Mouse (Mus musculus): Measurements from ENCODE around the gene Nup210l. TPM values are rescaled to one million over a fixed set of nuclear protein-coding genes. Genes with fewer than 3 reads are reported as not detected.

Gene Nup210l
- polyA plus RNA-seq, 1 experiment: 0.14 TPM

DNA sequence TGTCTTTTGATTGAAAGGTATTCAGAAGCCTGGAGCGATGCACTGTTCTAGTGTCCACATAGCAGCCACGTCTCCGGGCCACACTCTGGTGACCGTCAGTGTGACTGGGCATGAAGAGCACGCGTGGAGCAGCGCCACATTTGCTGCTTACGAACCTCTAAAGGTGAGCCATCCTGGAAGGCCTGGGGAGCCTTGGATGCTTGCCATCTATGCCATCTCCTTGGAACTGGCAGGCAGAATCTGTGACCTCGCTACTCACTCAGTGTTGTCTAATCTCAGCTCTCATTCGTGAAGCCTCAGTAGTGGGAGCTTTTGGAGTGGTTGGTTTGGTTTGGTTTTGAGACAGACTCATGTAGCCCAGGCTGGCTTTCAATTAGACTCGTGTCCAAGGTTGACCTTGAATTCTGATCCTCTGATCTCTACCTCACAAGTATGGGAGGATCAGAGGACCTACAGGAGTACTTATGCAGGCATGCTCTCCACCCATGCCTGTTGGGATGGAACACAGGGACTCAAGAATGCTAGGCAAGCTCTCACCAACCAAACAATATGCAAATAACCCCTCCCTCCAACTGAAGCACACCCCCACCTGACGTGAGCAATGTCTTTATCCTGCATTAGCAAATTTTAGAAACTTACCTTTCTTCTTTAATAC is 47.3 kb downstream of the Nup210l start:
- H3K27me3 ChIP-seq (replicated peaks; ENCODE audit: control insufficient read depth, insufficient read depth, low read length): no peaks in the 10 kb centered on the region
- WGBS: 91% methylated on average over 12 of the region's 12 CpGs
- no peaks in the 10 kb centered on the region for H3K4me1 ChIP-seq (ENCODE audit: control insufficient read depth, insufficient read depth, low read length)
- no peak overlapping the region for H3K27ac ChIP-seq (ENCODE audit: insufficient read depth, low read depth, low read length)
- no peak overlapping the region for H3K4me3 ChIP-seq (ENCODE audit: insufficient read depth, low read depth, low read length)
- no peak for TF ChIP-seq CTCF (conservative IDR thresholded peaks at IDR 0.05; ENCODE audit: insufficient read depth, insufficient read length, low read depth, low read length)
- no peak for TF ChIP-seq POLR2A (IDR thresholded peaks at IDR 0.05; ENCODE audit: low read depth, low read length)
- no peaks in the 10 kb centered on the region for H3K36me3 ChIP-seq (ENCODE audit: control insufficient read depth, insufficient read depth, low read length)
- DNase-seq: no peak

DNA sequence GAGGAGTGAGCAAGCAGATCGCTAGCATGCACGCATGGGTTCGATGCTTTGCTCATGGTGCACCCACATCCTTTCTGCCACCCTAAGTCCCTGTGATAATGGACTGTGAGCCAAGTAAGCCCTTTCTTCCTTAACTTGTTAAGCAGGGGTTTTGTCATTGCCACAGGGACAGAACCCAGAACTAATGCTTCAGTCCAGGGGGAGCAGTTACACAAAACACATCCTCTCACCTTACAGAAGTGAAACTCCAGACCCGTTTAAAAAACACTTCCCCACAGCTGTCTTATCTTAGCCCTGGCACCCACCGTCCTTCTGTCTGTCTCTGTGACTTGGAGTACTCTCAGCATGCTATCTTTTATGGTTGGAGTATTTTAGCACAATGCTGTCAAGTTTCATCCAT is 52.1 kb downstream of the Nup210l start:
- H3K4me1 ChIP-seq (ENCODE audit: control insufficient read depth, insufficient read depth, low read length): no peaks in the 10 kb centered on the region
- WGBS: 57% methylated on average over 5 of the region's 5 CpGs
- no peak for DNase-seq
- no peaks in the 10 kb centered on the region for H3K36me3 ChIP-seq (ENCODE audit: control insufficient read depth, insufficient read depth, low read length)
- H3K27ac ChIP-seq (ENCODE audit: insufficient read depth, low read depth, low read length): no peak overlapping the region
- no peaks in the 10 kb centered on the region for H3K27me3 ChIP-seq (replicated peaks; ENCODE audit: control insufficient read depth, insufficient read depth, low read length)
- TF ChIP-seq CTCF (conservative IDR thresholded peaks at IDR 0.05; ENCODE audit: insufficient read depth, insufficient read length, low read depth, low read length) (no peak), POLR2A (IDR thresholded peaks at IDR 0.05; ENCODE audit: low read depth, low read length) (no peak)
- no peak overlapping the region for H3K4me3 ChIP-seq (ENCODE audit: insufficient read depth, low read depth, low read length)

DNA sequence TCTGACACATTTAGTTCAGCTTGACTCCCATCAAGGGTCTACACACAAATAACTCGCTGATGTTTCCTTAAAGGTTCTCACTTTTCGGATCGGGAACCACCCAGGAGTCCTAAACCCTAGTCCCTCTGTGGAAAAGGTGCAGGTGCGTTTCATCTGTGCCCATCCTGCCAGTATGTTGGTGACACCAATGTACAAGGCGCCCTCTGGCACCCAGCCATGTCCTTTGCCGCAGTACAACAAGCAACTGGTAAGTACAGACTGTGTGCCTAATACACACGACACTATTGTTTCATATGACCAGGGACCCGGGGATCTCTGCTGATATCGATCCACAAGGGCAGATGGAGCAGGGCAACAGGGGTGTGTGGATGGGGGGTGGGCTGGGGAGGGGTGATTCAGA is 55.8 kb downstream of the Nup210l start:
- Histone ChIP-seq H3K36me3 (ENCODE audit: control insufficient read depth, insufficient read depth, low read length) (no peaks in the 10 kb centered on the region), H3K4me3 (ENCODE audit: insufficient read depth, low read depth, low read length) (no peak overlapping the region), H3K27ac (ENCODE audit: insufficient read depth, low read depth, low read length) (no peak overlapping the region), H3K27me3 (replicated peaks; ENCODE audit: control insufficient read depth, insufficient read depth, low read length) (no peaks in the 10 kb centered on the region), H3K4me1 (ENCODE audit: control insufficient read depth, insufficient read depth, low read length) (no peaks in the 10 kb centered on the region)
- DNase-seq: no peak
- 86% methylated on average over 9 of the region's 9 CpGs for WGBS
- TF ChIP-seq POLR2A (IDR thresholded peaks at IDR 0.05; ENCODE audit: low read depth, low read length) (no peak), CTCF (conservative IDR thresholded peaks at IDR 0.05; ENCODE audit: insufficient read depth, insufficient read length, low read depth, low read length) (no peak)

DNA sequence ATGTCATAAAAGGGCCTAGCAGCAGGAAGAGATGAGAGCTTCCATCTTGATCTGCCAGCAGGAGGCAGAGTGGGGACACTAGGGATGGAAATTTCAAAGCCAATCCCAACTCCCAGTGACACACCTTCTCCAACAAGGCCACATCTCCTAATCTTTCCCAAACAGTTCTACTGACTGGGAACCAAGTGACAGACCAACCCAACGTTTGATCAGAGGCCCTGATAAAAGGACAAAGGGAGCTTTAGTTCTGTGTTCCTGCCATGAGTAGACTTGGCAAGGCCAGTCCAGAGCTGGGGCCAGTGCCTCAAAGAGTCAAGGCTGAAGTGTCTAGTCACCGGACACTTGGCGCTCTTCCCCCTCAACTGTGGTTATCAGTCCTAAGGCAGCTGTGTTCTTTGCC is 57.6 kb downstream of the Nup210l start:
- no peak for DNase-seq
- no peak overlapping the region for H3K4me3 ChIP-seq (ENCODE audit: insufficient read depth, low read depth, low read length)
- no peak overlapping the region for H3K27ac ChIP-seq (ENCODE audit: insufficient read depth, low read depth, low read length)
- WGBS: 91% methylated on average over 3 of the region's 3 CpGs
- no peaks in the 10 kb centered on the region for H3K27me3 ChIP-seq (replicated peaks; ENCODE audit: control insufficient read depth, insufficient read depth, low read length)
- no peaks in the 10 kb centered on the region for H3K4me1 ChIP-seq (ENCODE audit: control insufficient read depth, insufficient read depth, low read length)
- TF ChIP-seq CTCF (conservative IDR thresholded peaks at IDR 0.05; ENCODE audit: insufficient read depth, insufficient read length, low read depth, low read length): no peak
- TF ChIP-seq POLR2A (IDR thresholded peaks at IDR 0.05; ENCODE audit: low read depth, low read length): no peak
- H3K36me3 ChIP-seq (ENCODE audit: control insufficient read depth, insufficient read depth, low read length): no peaks in the 10 kb centered on the region

DNA sequence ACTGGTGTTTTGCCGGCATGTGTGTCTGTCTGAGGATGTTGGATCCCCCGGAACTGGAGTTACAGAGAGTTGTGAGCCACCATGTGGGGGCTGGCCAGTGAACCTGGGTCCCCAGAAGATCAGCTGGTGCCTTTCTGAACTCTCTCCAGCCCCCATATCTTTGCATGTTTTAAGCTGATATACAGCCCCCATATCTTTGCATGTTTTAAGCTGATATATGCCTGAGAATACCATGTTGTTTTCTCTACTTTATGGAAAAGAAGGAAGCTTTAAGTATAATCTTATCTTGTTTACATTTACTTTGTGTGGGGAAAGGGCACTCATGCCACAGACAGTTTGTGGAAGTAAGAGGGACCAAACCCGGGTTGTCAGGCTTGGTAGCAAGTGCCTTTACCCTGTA is 75.6 kb downstream of the Nup210l start:
- H3K4me3 ChIP-seq (ENCODE audit: insufficient read depth, low read depth, low read length): no peak overlapping the region
- 78% methylated on average over 3 of the region's 3 CpGs for WGBS
- no peak overlapping the region for H3K27ac ChIP-seq (ENCODE audit: insufficient read depth, low read depth, low read length)
- no peak for TF ChIP-seq CTCF (conservative IDR thresholded peaks at IDR 0.05; ENCODE audit: insufficient read depth, insufficient read length, low read depth, low read length)
- TF ChIP-seq POLR2A (IDR thresholded peaks at IDR 0.05; ENCODE audit: low read depth, low read length): no peak
- H3K36me3 ChIP-seq (ENCODE audit: control insufficient read depth, insufficient read depth, low read length): no peaks in the 10 kb centered on the region
- DNase-seq: no peak
- H3K4me1 ChIP-seq (ENCODE audit: control insufficient read depth, insufficient read depth, low read length): no peaks in the 10 kb centered on the region
- no peaks in the 10 kb centered on the region for H3K27me3 ChIP-seq (replicated peaks; ENCODE audit: control insufficient read depth, insufficient read depth, low read length)

DNA sequence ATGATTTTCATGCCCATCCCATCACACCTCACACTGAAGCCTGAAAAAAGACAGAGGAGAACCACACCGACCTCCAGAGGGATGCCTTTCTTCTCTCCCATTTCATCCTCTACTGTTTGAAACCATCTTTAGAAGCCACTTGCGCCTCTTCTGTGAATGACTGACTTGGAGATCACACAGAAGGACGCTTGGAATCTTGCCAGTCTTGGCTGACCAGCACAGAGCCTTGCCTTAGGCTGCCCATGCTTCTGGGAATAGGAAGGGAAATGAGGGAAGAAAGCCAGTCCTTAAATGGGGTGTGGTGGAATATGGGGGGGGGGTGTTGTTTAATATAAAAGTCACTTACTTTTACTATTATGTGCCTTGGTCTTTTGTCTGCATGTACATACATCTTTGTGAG is 79.6 kb downstream of the Nup210l start:
- Histone ChIP-seq H3K27ac (ENCODE audit: insufficient read depth, low read depth, low read length) (no peak overlapping the region), H3K4me3 (ENCODE audit: insufficient read depth, low read depth, low read length) (no peak overlapping the region), H3K36me3 (ENCODE audit: control insufficient read depth, insufficient read depth, low read length) (no peaks in the 10 kb centered on the region), H3K27me3 (replicated peaks; ENCODE audit: control insufficient read depth, insufficient read depth, low read length) (no peaks in the 10 kb centered on the region), H3K4me1 (ENCODE audit: control insufficient read depth, insufficient read depth, low read length) (no peaks in the 10 kb centered on the region)
- 69% methylated on average over 3 of the region's 3 CpGs for WGBS
- DNase-seq: peak; percentile 16
- TF ChIP-seq CTCF (conservative IDR thresholded peaks at IDR 0.05; ENCODE audit: insufficient read depth, insufficient read length, low read depth, low read length) (no peak), POLR2A (IDR thresholded peaks at IDR 0.05; ENCODE audit: low read depth, low read length) (no peak)

DNA sequence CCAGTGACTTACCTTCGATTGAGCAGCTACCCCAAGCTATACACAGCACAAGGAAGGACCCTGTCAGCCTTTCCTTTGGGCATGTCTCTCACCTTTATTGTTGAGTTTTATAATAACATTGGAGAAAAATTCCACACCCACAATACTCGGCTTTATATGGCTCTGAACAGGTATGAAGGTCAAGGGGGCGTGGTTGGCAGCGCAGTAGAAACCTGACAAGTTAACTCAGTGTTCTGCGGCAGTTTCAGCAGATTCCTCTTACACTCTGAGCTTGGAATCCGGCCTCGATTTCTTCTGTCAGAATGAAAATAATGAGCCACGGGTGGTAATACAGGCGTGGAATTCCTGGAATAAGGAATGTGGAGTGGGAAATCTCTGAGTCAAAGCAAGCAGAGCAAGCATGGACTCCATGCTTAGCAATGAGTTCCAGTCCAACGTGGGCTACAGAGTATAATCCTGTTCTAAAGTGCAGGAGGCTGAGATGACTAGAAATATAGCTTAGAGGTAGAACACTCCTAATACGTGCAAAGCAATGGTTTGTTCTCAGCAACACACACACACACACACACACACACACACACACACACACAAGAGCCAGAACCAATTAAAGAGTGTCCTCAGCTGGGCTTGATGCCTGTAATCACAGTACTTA is 87.1 kb downstream of the Nup210l start:
- Histone ChIP-seq H3K27me3 (replicated peaks; ENCODE audit: control insufficient read depth, insufficient read depth, low read length) (no peaks in the 10 kb centered on the region), H3K4me3 (ENCODE audit: insufficient read depth, low read depth, low read length) (no peak overlapping the region), H3K4me1 (ENCODE audit: control insufficient read depth, insufficient read depth, low read length) (no peaks in the 10 kb centered on the region; the same call in 1 of the 2 replicates), H3K27ac (ENCODE audit: insufficient read depth, low read depth, low read length) (no peak overlapping the region), H3K36me3 (ENCODE audit: control insufficient read depth, insufficient read depth, low read length) (no peaks in the 10 kb centered on the region)
- TF ChIP-seq CTCF (conservative IDR thresholded peaks at IDR 0.05; ENCODE audit: insufficient read depth, insufficient read length, low read depth, low read length) (no peak), POLR2A (IDR thresholded peaks at IDR 0.05; ENCODE audit: low read depth, low read length) (no peak)
- DNase-seq: no peak
- 58% methylated on average over 11 of the region's 11 CpGs for WGBS

Data from kidney, adult 2 months (tissue).